Mouse (Mus musculus) testis, adult 2 months (tissue): ENCODE measurements around the gene Pakap.

ENCODE experiments used
- CTCF ChIP-seq: fragments of 200-500 bp; IDR thresholded peaks from 2 replicates; pipeline ENCODE4 v1.5.1; 2012; ENCODE audit warnings: low read depth, mild to moderate bottlenecking, inconsistent platforms, low read length, moderate library complexity; ENCODE audit not compliant: control insufficient read depth, insufficient read depth, insufficient replicate concordance
- POLR2A ChIP-seq: fragments of 200-500 bp; IDR thresholded peaks from 2 replicates; pipeline ENCODE4 v1.6.1; 2012; ENCODE audit warnings: low read depth, mild to moderate bottlenecking, inconsistent platforms, low read length, moderate library complexity; ENCODE audit not compliant: control insufficient read depth

- no peak for TF ChIP-seq CTCF
- no peak for TF ChIP-seq POLR2A
These were observed 163.0 kb downstream of the Pakap start for GRCm38 (mm10) chr4:57730801-57731598.
